Mouse (Mus musculus): ENCODE measurements around the gene Ccdc69. TPM values are rescaled to one million over a fixed set of nuclear protein-coding genes. Genes with fewer than 3 reads are reported as not detected.
"Not testable (repeated sequence)": the region's sequence is repeated elsewhere in the genome, so short reads cannot be mapped to it uniquely, and the experiment has no call there.

Gene Ccdc69
- polyA plus RNA-seq, 1 experiment from 2014 or later: 0.41 TPM

DNA sequence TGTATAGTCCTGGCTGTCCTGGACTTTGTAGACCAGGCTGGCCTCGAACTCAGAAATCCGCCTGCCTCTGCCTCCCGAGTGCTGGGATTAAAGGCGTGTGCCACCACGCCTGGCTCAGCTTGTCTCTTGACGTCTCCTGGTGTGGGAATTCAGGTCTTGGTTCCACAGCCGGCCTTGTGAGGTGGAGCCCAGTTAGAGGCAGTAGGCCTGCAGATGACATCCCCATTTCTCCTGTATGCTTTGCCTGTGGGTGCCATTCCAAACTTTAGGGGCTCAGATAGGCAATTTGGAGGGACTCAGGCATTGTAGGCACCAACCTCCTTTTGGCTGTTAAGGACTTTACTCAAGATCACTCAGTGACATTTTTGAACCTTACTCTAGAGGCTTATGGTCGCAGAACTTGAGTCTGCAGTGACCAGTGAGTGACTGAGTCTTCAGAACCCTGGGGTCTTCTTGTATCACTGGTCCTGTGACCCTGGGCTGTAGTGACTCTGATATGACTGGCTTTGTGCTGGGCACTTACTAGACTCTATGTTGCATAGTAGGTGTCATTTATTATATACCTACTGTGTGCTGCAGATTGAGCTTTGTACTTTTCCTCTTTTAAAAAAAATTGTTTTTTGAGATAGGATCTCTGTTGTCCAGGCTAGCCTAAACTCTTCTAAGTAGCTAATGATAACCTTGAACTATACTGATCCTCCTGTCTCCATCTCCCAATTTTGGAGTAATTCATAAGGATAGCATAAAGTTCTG, 21.3 kb upstream of the Ccdc69 start:
- Histone ChIP-seq H3K4me3 (ENCODE audit: low read depth, low read length) (no peak overlapping the region), H3K9ac (ENCODE audit: low read length) (no peak overlapping the region), H3K4me1 (ENCODE audit: control insufficient read depth, insufficient read depth, low read length) (peaks cover 11% of the 10 kb centered on the region), H3K27ac (ENCODE audit: low read depth, low read length) (no peak overlapping the region), H3K36me3 (ENCODE audit: control insufficient read depth, insufficient read depth, low read length) (no peaks in the 10 kb centered on the region), H3K27me3 (ENCODE audit: control insufficient read depth, insufficient read depth, low read length) (no peaks in the 10 kb centered on the region), H3K9me3 (ENCODE audit: control insufficient read depth, low read length) (no peaks in the 10 kb centered on the region), H3K4me2 (no peak overlapping the region)
- WGBS: 86% methylated on average over 8 of the region's 8 CpGs
- DNase-seq (ENCODE audit: low spot score, missing footprints): no peak
- no peak for ATAC-seq (ENCODE audit: low FRiP score)

DNA sequence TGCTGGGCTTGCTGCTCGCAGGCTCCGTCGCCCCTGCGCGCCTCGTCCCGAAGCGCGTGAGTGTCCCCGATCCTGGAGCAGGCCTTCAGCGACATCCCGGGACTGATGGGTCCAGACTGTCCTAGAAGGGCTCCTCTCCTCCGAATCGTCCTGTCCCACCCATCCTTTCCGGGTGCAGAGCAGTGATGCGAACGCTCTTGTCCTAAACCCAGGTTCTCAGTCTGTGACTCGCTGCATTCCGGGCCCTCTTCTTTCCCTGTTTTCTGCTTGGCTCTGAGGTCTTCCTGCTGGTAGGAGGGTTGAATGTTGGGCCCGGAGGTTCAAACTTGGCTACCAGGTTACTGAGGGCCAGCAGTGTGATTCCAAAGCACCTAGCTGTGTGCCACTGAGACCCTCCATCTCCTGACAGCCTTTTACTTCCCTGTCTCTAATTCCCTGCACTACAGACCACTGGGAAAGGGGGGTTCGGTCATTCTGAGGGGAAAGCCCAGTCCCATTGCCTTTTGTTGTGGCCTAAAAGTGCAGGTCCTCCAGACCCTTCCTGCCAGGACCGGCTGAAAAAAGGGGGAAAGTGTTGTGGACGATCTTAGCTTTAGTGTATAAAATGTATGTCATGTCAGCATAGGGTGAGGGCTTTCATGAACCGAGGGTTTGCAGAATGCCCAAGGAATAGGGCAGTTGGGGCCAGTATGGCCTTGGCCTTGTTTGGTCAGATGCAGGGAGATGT, 20.4 kb upstream of the Ccdc69 start:
- H3K4me3 ChIP-seq (ENCODE audit: low read depth, low read length): peak overlapping the region; percentile 50
- 14% methylated on average over 24 of the region's 24 CpGs for WGBS
- H3K4me1 ChIP-seq (ENCODE audit: control insufficient read depth, insufficient read depth, low read length): peaks cover 11% of the 10 kb centered on the region
- no peak for ATAC-seq (ENCODE audit: low FRiP score)
- H3K9me3 ChIP-seq (ENCODE audit: control insufficient read depth, low read length): no peaks in the 10 kb centered on the region
- peak overlapping the region; percentile 68 for H3K9ac ChIP-seq (ENCODE audit: low read length)
- no peaks in the 10 kb centered on the region for H3K27me3 ChIP-seq (ENCODE audit: control insufficient read depth, insufficient read depth, low read length)
- H3K36me3 ChIP-seq (ENCODE audit: control insufficient read depth, insufficient read depth, low read length): no peaks in the 10 kb centered on the region
- no peak overlapping the region for H3K27ac ChIP-seq (ENCODE audit: low read depth, low read length)
- DNase-seq (ENCODE audit: low spot score, missing footprints): no peak
- H3K4me2 ChIP-seq: peak overlapping the region; percentile 68

DNA sequence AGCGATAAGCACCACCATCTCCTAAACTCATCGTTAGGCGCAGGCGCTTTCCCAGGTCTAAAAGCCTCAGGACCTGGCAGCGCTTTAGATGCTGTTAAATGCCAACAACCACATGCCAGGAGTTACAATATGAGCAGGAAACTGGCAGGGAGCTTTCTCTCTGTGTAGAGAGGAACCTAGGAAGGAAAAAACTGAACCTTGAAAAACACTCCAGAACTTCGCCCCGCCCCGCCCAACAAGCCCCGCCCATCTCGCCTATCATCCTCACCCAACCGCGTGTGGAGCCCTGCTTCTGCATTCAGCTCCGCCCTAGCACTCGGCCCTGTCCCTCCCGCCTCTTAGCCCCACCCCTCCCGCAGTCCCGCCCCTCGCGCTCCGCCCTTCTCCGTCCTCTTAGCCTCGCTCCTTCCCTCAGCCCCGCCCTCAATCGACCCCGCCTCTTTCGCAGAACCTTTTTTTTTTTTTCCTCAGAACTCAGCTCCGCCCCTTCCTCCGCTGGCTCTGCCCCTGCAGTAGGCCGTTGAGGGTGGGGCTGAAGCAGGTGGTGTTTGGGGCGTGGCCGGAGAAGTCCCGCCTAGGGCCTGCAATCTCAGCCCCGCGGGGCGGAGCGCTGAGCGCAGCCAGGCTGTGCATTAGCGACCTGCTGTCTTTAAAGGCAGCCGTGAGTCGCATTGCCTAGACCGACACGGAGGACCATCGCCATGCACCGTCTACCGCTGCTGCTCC, 19.7 kb upstream of the Ccdc69 start, which contains the start of gene Gm2a:
TSS of gene Gm2a (plus strand) at position 653 of the 726 bp plus-strand sequence.
- H3K9me3 ChIP-seq (ENCODE audit: control insufficient read depth, low read length): no peaks in the 10 kb centered on the region
- DNase-seq (ENCODE audit: low spot score, missing footprints) (peak; percentile 100), ATAC-seq (ENCODE audit: low FRiP score) (peak; percentile 97)
- H3K4me1 ChIP-seq (ENCODE audit: control insufficient read depth, insufficient read depth, low read length): peaks cover 8% of the 10 kb centered on the region
- peak within 1 kb of the TSS; percentile 68 for H3K9ac ChIP-seq (ENCODE audit: low read length)
- 2% methylated on average over 42 of the region's 45 CpGs for WGBS
- H3K4me3 ChIP-seq (ENCODE audit: low read depth, low read length): peak within 1 kb of the TSS; percentile 50
- H3K27ac ChIP-seq (ENCODE audit: low read depth, low read length): no peak within 1 kb of the TSS
- H3K27me3 ChIP-seq (ENCODE audit: control insufficient read depth, insufficient read depth, low read length): no peaks in the 10 kb centered on the region
- H3K4me2 ChIP-seq: peak within 1 kb of the TSS; percentile 68
- H3K36me3 ChIP-seq (ENCODE audit: control insufficient read depth, insufficient read depth, low read length): no peaks in the 10 kb centered on the region

DNA sequence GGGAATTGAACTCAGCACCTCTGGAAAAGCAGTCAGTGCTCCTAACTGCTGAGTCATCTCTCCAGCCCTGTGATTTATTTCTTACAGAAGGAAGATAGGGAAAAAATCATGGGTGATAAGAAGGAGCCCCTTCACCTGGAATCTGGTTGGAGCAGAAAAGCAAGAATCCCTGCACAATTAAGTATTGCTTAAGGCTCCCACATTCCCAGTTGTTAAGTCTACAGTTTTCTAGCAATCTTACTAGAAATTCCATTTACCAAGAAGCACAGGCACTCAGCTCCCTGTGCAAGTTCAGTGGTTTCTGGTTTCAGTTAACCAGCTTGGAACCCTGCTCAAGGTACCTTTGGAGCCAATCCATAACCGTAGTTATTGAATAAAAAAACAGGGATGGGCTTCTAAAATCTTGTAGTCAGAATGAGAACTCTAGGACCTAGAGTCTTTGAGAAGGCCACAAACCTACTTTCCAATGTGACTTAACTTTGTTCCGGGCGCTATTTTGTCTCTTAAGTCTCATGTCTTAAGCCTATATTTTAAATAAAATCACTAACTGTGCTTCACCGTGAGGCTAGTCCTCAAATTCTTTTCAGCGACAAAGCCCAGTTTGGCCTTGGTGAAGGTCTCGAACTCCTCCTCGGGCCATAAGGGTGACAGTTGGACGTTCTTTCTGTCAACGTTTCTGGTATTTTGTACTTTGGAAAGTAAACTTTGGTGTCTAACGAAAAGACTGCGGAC, 19.0 kb upstream of the Ccdc69 start:
- Histone ChIP-seq H3K9ac (ENCODE audit: low read length) (no peak overlapping the region), H3K9me3 (ENCODE audit: control insufficient read depth, low read length) (no peaks in the 10 kb centered on the region), H3K4me2 (peak overlapping the region; percentile 68), H3K4me3 (ENCODE audit: low read depth, low read length) (peak overlapping the region; percentile 50; the same call in 1 of the 2 replicates), H3K4me1 (ENCODE audit: control insufficient read depth, insufficient read depth, low read length) (peaks cover 8% of the 10 kb centered on the region), H3K36me3 (ENCODE audit: control insufficient read depth, insufficient read depth, low read length) (no peaks in the 10 kb centered on the region), H3K27ac (ENCODE audit: low read depth, low read length) (no peak overlapping the region), H3K27me3 (ENCODE audit: control insufficient read depth, insufficient read depth, low read length) (no peaks in the 10 kb centered on the region)
- no peak for ATAC-seq (ENCODE audit: low FRiP score)
- 42% methylated on average over 11 of the region's 11 CpGs for WGBS
- no peak for DNase-seq (ENCODE audit: low spot score, missing footprints)

DNA sequence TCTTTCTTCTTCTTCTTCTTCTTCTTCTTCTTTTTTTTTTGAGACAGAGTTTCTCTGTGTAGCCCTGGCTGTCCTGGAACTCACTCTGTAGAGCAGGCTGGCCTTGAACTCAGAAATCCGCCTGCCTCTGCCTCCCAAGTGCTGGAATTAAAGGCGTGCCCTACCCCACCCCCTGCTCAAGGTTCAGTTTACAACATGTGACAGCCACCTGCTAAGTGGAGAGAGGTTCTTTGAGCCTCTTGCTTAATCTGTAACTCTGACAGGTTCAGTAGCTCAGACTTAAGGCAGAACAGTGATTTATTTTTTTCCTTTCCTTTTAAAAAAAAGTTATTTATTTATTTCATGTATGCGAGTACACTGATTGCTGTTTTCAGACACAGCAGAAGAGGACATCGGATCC, 18.4 kb upstream of the Ccdc69 start:
- not testable (repeated sequence) for H3K4me1 ChIP-seq (ENCODE audit: control insufficient read depth, insufficient read depth, low read length); DNase-seq (ENCODE audit: low spot score, missing footprints); H3K9me3 ChIP-seq (ENCODE audit: control insufficient read depth, low read length); ATAC-seq (ENCODE audit: low FRiP score); H3K27me3 ChIP-seq (ENCODE audit: control insufficient read depth, insufficient read depth, low read length); H3K27ac ChIP-seq (ENCODE audit: low read depth, low read length); H3K9ac ChIP-seq (ENCODE audit: low read length); H3K36me3 ChIP-seq (ENCODE audit: control insufficient read depth, insufficient read depth, low read length); H3K4me2 ChIP-seq; H3K4me3 ChIP-seq (ENCODE audit: low read depth, low read length)
- 88% methylated on average over 4 of the region's 4 CpGs for WGBS

DNA sequence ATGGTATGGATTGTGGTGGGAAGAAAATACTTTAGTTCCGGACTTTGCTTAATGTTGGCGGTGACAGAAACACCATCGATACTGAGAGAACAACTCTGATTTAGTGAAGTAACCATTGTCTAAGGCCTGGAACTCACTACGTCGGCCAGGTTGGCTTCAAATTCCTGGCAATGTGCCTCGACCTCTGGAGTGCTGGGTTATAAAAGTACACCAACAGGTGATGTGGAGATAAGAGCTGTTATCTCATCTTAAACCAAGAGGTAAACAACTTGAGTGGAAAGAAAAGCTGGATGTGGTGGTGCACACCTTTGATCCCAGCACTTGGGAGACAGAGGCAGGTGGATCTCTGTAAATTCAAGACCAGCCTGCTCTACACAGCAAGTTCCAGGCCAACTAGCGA, 15.2 kb upstream of the Ccdc69 start:
- Histone ChIP-seq H3K27me3 (ENCODE audit: control insufficient read depth, insufficient read depth, low read length) (no peaks in the 10 kb centered on the region), H3K36me3 (ENCODE audit: control insufficient read depth, insufficient read depth, low read length) (no peaks in the 10 kb centered on the region), H3K9ac (ENCODE audit: low read length) (no peak overlapping the region), H3K4me1 (ENCODE audit: control insufficient read depth, insufficient read depth, low read length) (no peaks in the 10 kb centered on the region), H3K9me3 (ENCODE audit: control insufficient read depth, low read length) (no peaks in the 10 kb centered on the region), H3K4me2 (no peak overlapping the region), H3K4me3 (ENCODE audit: low read depth, low read length) (no peak overlapping the region), H3K27ac (ENCODE audit: low read depth, low read length) (no peak overlapping the region)
- DNase-seq (ENCODE audit: low spot score, missing footprints): no peak
- ATAC-seq (ENCODE audit: low FRiP score): no peak
- 88% methylated on average over 7 of the region's 7 CpGs for WGBS

DNA sequence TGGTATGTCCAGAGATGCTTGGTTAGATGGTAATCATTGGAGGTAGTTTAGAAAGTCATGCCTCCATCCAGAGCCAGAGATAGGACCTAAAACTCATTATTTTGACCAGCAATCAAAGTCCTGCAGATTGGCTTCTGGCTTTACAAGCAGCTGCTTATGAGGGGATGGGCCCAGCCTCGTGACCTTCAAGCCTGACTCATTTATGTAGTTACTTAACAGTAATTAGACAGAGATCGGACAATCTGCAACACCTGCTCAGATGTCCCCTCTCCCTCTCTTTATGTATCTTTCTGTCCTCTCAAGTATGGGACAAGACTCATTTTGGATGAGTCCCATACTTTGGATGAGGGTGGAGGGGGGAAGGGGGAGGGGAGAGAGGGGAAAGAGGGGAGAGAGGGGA, 12.0 kb upstream of the Ccdc69 start:
- Histone ChIP-seq H3K36me3 (ENCODE audit: control insufficient read depth, insufficient read depth, low read length) (no peaks in the 10 kb centered on the region), H3K27ac (ENCODE audit: low read depth, low read length) (no peak overlapping the region), H3K9ac (ENCODE audit: low read length) (no peak overlapping the region), H3K27me3 (ENCODE audit: control insufficient read depth, insufficient read depth, low read length) (no peaks in the 10 kb centered on the region), H3K4me1 (ENCODE audit: control insufficient read depth, insufficient read depth, low read length) (no peaks in the 10 kb centered on the region), H3K9me3 (ENCODE audit: control insufficient read depth, low read length) (no peaks in the 10 kb centered on the region), H3K4me2 (no peak overlapping the region), H3K4me3 (ENCODE audit: low read depth, low read length) (no peak overlapping the region)
- ATAC-seq (ENCODE audit: low FRiP score) (no peak), DNase-seq (ENCODE audit: low spot score, missing footprints) (no peak)
- 84% methylated on average over 2 of the region's 2 CpGs for WGBS

DNA sequence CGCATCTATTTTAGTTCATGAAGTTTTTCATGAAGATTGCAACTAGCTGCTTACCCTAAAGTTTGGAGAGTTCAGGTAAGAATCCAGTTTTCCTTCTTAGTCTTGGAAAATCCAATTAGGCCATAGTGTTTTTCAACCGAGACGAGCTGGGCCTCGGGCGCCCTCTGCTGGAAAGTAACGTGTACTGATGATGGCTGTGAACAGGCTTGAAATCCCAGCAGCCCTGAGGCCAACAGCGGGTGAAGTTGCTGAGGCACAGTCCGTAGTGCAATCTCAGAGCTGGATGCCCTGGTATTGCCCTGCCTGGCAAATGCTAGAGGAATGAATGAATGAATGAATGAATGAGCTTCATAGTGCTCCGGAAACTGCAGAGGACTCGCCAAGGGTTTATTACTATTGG, 9.1 kb upstream of the Ccdc69 start:
- H3K27me3 ChIP-seq (ENCODE audit: control insufficient read depth, insufficient read depth, low read length): no peaks in the 10 kb centered on the region
- no peaks in the 10 kb centered on the region for H3K4me1 ChIP-seq (ENCODE audit: control insufficient read depth, insufficient read depth, low read length)
- 7% methylated on average over 10 of the region's 10 CpGs for WGBS
- no peak overlapping the region for H3K27ac ChIP-seq (ENCODE audit: low read depth, low read length)
- H3K4me3 ChIP-seq (ENCODE audit: low read depth, low read length): no peak overlapping the region
- DNase-seq (ENCODE audit: low spot score, missing footprints) (peak; percentile 97), ATAC-seq (ENCODE audit: low FRiP score) (0 out of 2 replicates have a peak, but pooled peaks have one; percentile 57)
- H3K9me3 ChIP-seq (ENCODE audit: control insufficient read depth, low read length): no peaks in the 10 kb centered on the region
- H3K36me3 ChIP-seq (ENCODE audit: control insufficient read depth, insufficient read depth, low read length): no peaks in the 10 kb centered on the region
- H3K4me2 ChIP-seq: no peak overlapping the region
- H3K9ac ChIP-seq (ENCODE audit: low read length): no peak overlapping the region

Data from midbrain, embryonic 11.5 days (tissue).